Mouse (Mus musculus) midbrain, embryonic 14.5 days (tissue): ENCODE data around the gene Mkrn2. TPM values are rescaled to one million over a fixed set of nuclear protein-coding genes. Genes with fewer than 3 reads are reported as not detected.
A peak's percentile ranks its signal among the peaks of the same experiment; 100 is the strongest.

ENCODE experiments used
- ATAC-seq: fragments of 200-750 bp; cut with Nextera tagmentation; 2 replicates; pipeline ENCODE4 v1.8.0; 2017; ENCODE audit warnings: moderate number of reproducible peaks, moderate library complexity; ENCODE audit not compliant: low FRiP score, low TSS enrichment
- DNase-seq: peaks from one replicate; pipeline ENCODE4 v3.0.0-alpha.2; 2015
- H3K27ac ChIP-seq: fragments of 300-500 bp; sonication (generic); replicated peaks from 2 replicates; pipeline ENCODE4 v1.5.1; 2014; ENCODE audit warnings: mild to moderate bottlenecking, low read depth, low read length, moderate library complexity
- H3K27me3 ChIP-seq: fragments of 300-500 bp; sonication (generic); 2 replicates; pipeline ENCODE4 v1.6.1; 2014; ENCODE audit warnings: low read length, control low read depth, mixed read lengths; ENCODE audit not compliant: control insufficient read depth, insufficient read depth
- H3K36me3 ChIP-seq: fragments of 300-500 bp; sonication (generic); 2 replicates; pipeline ENCODE4 v1.6.1; 2014; ENCODE audit warnings: low read length, control low read depth; ENCODE audit not compliant: control insufficient read depth, insufficient read depth
- H3K4me1 ChIP-seq: fragments of 300-500 bp; sonication (generic); 2 replicates; pipeline ENCODE4 v1.6.1; 2014; ENCODE audit warnings: mild to moderate bottlenecking, antibody characterized with exemption, low read length, control low read depth; ENCODE audit not compliant: control insufficient read depth, insufficient read depth
- H3K4me2 ChIP-seq: fragments of 300-500 bp; sonication (generic); 2 replicates; pipeline ENCODE4 v1.6.1; 2014; ENCODE audit warnings: mild to moderate bottlenecking, low read length, moderate library complexity
- H3K4me3 ChIP-seq: fragments of 300-500 bp; sonication (generic); replicated peaks from 2 replicates; pipeline ENCODE4 v1.5.1; 2014; ENCODE audit warnings: low read depth, low read length
- H3K9ac ChIP-seq: fragments of 300-500 bp; sonication (generic); replicated peaks from 2 replicates; pipeline ENCODE4 v1.6.1; 2014; ENCODE audit warnings: mild to moderate bottlenecking, low read length, moderate library complexity
- H3K9me3 ChIP-seq: fragments of 300-500 bp; sonication (generic); 2 replicates; pipeline ENCODE4 v1.6.1; 2016; ENCODE audit warnings: low read length, control low read depth, mixed read lengths; ENCODE audit not compliant: control insufficient read depth
- WGBS: fragments of 180-500 bp; shearing (Covaris S2); extraction: QIAGEN DNeasy Blood & Tissue Kit; methylation state at CpG from one replicate; pipeline ENCODE4 v1.1.7; 2014; 5-methylcytosine and 5-hydroxymethylcytosine counted together
- polyA plus RNA-seq: library from polyadenylated mRNA; unstranded; fragments of >200 nt; fragmentation: Nextera tagmentation; extraction: Ambion mirVana; gene quantifications from 2 replicates; pipeline ENCODE4 v1.2.1, GENCODE M21; 2014

The Mkrn2 gene
- 27.8 and 34.9 TPM in 2 replicates for polyA plus RNA-seq

DNA sequence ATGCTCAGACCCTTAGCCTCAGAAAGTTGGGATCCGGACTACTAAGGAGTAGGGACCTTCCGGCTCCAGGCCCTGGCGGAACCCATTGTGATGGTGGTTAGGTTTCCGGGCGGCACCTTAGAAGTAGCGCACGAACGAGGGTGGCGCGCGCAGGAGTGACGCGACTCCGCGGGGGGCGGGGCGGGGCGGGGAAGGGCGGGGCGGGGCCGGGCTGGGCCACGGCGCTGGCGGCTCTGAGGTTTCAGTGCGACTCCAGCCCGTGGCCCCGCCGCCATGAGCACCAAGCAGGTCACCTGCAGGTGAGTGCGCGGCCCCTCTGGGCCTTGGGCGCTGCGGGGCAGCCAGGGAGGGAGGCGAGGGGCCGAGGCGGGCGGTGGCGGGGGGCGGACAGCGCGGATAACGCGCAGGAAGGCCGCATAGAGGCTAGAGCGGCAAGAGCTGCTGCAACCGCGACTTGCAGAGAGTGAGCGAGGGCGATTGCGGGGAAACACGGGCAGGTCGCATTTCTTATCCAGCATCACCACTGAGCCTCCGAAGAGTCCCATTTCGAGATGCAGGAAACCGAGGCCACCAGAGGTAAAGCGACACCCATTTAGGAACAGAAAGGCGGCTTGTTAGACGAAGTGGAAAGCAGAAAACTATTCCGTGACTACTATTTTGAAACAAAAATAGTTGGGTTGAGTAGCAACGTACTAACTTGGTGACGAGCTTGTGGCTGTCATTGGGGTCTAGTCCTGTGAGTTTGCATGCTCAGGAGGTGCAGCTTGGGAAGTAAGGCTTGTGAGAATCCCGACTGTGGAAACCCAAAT is at the start of gene Mkrn2:
TSS of gene Mkrn2 (plus strand) at position 188 of the 809 bp plus-strand sequence.
- Histone ChIP-seq H3K27ac (peak within 1 kb of the TSS; percentile 79), H3K9ac (peak within 1 kb of the TSS; percentile 84), H3K27me3 (no peaks in the 10 kb centered on the region), H3K4me2 (peak within 1 kb of the TSS; percentile 77), H3K9me3 (no peaks in the 10 kb centered on the region), H3K36me3 (no peaks in the 10 kb centered on the region), H3K4me3 (peak within 1 kb of the TSS; percentile 81), H3K4me1 (peaks cover 11% of the 10 kb centered on the region)
- WGBS = 1% methylated on average over 54 of the region's 61 CpGs
- peak; percentile 93 for ATAC-seq
- DNase-seq = peak; percentile 94

DNA sequence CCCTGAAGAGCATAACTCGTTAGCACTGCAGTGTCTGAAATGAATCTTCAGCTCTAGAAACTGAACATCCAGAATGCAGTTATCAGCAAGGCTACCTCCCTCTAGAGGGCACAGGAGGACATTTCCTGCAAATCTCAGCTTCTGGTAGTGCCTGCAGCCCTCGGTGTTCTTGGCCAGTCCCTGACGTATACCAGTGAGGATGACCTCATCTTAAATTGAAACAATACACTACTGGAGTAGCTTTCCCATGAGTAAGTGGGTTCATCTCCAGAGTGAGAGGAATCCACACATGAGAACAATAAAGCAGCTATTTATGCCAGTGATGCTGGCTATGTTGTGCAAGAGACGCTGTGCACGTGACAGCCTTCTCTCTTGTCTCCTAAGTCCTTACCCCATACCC is 46.2 kb upstream of the Mkrn2 start:
- H3K9ac ChIP-seq = no peak overlapping the region
- DNase-seq (no peak), ATAC-seq (no peak)
- no peaks in the 10 kb centered on the region for H3K4me1 ChIP-seq
- H3K4me3 ChIP-seq = no peak overlapping the region
- H3K27ac ChIP-seq = no peak overlapping the region
- no peaks in the 10 kb centered on the region for H3K9me3 ChIP-seq
- no peaks in the 10 kb centered on the region for H3K27me3 ChIP-seq
- H3K36me3 ChIP-seq = peaks cover 60% of the 10 kb centered on the region
- H3K4me2 ChIP-seq = no peak overlapping the region
- 90% methylated on average over 5 of the region's 5 CpGs for WGBS

DNA sequence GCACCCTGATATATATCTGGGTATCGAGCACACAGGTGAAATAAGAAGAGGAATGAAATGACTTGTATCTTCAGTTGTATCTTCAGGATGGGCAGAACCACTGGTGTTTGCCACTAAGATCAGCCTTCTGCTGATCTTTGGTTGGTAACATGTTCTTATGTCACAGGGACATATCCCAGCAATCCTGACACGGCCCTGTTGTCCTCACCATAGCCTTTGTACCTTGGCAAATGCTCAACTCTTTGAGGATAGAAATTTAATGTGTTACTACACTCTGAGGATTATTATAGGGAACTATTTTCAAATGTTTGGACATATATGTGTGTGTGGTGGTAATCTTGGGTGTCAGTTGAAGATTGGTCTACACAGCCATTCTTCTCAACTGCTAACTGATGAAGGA is 43.5 kb upstream of the Mkrn2 start:
- Histone ChIP-seq H3K4me1 (no peaks in the 10 kb centered on the region), H3K27ac (no peak overlapping the region), H3K36me3 (peaks cover 75% of the 10 kb centered on the region), H3K4me3 (no peak overlapping the region), H3K9me3 (no peaks in the 10 kb centered on the region), H3K4me2 (no peak overlapping the region), H3K27me3 (no peaks in the 10 kb centered on the region), H3K9ac (no peak overlapping the region)
- 98% methylated on average over 2 of the region's 2 CpGs for WGBS
- DNase-seq (no peak), ATAC-seq (no peak)

DNA sequence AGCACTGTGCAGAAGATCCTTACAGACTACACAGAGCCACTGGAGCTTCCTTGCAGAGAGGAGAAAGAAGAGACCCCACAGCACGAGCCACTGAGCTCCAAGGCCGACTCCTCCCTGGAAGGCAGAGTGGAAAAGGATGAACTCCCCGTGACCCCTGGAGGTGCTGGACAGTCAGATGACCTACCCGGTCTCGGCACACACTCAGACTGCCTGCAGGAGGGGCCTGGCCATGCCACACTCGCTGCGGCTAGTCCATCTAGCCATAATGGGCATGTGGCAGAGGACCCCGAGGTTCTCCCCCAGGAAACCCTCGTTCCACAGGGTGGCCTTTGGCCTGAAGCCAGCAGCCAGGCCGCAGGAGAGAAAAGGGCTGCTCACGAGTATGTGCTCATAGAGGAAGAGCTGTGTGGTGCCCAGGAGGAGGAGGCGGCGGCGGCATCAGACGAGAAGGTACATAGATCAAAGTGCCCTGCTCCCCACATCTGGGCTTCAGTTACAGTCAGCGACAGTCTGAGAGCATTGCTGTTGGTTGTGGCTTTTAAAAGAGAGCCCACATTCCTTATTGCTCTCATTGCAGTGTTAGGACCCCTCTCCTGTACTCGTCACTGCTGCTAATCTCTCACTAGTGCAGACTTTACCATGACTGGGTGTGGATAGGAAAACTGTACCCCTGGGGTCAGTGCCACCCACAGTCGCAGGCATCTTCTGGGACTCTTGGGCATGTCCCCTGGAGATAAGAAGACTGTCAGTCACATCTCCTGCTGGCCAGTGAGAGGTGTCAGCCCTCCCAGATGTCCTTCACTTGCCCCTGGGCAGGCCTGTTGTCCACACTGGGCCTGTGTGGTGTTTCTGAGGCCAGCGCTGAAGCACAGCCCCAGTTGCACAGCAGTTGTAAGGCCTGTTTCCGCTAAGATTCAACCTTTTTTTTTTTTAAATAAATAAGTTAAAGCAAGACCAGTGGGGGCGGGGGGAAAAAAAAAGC is 41.8 kb upstream of the Mkrn2 start:
- Histone ChIP-seq H3K4me3 (no peak overlapping the region), H3K4me1 (no peaks in the 10 kb centered on the region), H3K4me2 (no peak overlapping the region), H3K36me3 (peaks cover 72% of the 10 kb centered on the region), H3K27ac (no peak overlapping the region), H3K27me3 (no peaks in the 10 kb centered on the region), H3K9ac (no peak overlapping the region), H3K9me3 (no peaks in the 10 kb centered on the region)
- WGBS = 87% methylated on average over 21 of the region's 21 CpGs
- DNase-seq (no peak), ATAC-seq (no peak)

DNA sequence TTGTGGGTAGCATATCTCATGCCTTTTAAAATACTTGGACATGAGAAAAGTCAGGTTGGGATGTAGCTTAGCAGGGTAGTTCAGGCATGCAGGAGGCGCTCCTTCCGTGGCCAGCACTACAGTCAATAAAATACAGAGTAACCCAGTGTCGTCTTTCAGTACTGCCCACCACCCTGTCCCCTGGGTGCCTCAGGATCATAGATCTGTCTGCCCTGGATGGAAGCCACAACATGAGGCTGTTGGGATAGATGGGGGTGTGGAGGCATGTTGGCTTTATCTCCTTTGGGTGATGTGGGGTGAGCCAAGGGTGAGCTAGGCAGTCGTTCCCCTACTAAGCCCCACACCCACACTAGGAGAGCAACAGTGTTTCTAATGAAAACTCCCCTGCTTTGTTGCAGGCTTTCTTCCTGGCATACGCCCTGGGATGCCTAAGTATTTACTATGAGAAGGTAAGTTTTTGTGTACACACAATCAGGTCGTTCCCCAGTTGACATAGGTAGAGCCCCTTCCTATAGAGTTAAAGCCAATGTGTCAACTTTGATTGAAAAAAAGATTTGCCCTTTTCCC is 36.1 kb upstream of the Mkrn2 start:
- Histone ChIP-seq H3K27me3 (no peaks in the 10 kb centered on the region), H3K4me3 (no peak overlapping the region), H3K27ac (no peak overlapping the region), H3K9me3 (no peaks in the 10 kb centered on the region), H3K9ac (no peak overlapping the region), H3K4me1 (no peaks in the 10 kb centered on the region), H3K4me2 (no peak overlapping the region), H3K36me3 (peaks cover 85% of the 10 kb centered on the region)
- no peak for DNase-seq
- WGBS = 94% methylated on average over 6 of the region's 6 CpGs
- ATAC-seq = no peak

DNA sequence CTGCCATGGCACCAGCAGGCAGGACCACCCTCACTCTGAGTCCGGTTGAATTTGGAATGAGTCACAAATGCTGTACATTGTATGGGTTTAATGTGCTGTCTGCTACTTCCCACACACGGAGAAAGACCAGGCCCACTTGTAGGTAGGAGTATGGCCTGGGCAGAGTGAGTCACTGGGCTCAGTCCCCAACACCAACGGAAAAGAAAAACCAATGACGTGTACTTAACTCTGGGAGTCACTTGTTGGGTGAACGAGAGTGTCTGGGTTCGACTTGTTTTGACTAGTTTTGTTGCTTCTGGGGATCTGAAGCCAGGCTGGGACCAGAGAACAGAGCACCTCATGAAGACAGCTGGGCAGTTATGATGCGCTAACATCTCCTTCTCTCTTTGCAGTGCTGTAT is 27.5 kb upstream of the Mkrn2 start:
- peaks cover 77% of the 10 kb centered on the region for H3K36me3 ChIP-seq

DNA sequence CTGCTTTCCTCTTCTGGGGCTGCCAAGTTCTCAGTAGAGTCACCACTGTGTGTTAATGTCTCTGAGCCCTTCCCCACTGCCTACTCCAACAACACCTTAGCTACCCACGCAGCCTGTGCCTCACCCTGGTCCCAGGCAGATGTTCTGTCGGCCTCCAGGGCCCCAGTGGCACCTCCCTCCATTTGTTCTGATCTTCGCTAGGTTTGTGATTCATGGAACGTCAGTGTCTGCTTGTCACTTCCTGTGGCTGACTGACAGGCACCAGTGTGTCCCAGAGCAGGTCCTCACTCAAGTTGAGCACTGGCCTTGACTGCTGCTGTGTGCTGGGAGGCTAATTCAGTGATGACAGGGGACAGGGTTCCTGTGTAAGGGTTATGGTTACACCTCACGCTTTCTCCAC is 24.3 kb upstream of the Mkrn2 start:
- H3K36me3 ChIP-seq = peaks cover 67% of the 10 kb centered on the region
- 90% methylated on average over 5 of the region's 5 CpGs for WGBS
- no peak overlapping the region for H3K4me3 ChIP-seq
- H3K27me3 ChIP-seq = no peaks in the 10 kb centered on the region
- no peak overlapping the region for H3K4me2 ChIP-seq
- H3K27ac ChIP-seq = no peak overlapping the region
- no peak overlapping the region for H3K9ac ChIP-seq
- DNase-seq = no peak
- H3K4me1 ChIP-seq = no peaks in the 10 kb centered on the region
- H3K9me3 ChIP-seq = no peaks in the 10 kb centered on the region
- ATAC-seq = no peak

More for the DNA sequence above, 27.5 kb upstream of the Mkrn2 start:
- H3K9me3 ChIP-seq = no peaks in the 10 kb centered on the region
- H3K4me2 ChIP-seq = no peak overlapping the region
- H3K27ac ChIP-seq = no peak overlapping the region
- H3K27me3 ChIP-seq = no peaks in the 10 kb centered on the region
- DNase-seq = no peak
- no peak overlapping the region for H3K9ac ChIP-seq
- H3K4me1 ChIP-seq = no peaks in the 10 kb centered on the region
- WGBS = 93% methylated on average over 7 of the region's 7 CpGs
- ATAC-seq = no peak
- H3K4me3 ChIP-seq = no peak overlapping the region

DNA sequence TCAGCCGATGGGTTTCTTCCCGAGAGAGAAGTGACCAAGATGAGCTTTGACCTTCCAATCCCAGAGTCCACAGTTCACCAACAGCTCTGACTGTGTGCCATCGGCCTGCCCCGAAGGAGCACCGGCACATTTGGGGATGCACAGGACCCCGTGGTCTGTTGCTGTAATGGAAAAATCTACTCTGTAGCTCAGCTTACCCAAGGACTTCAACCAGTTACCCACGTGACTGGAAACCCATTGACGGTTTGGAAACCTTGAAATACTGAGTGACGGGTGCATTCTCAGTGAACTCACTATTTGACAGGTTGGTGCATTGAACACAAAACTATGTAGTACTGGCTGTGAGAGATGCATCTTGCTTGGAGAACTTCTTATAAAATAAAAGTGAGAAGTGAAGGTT is 23.8 kb upstream of the Mkrn2 start:
- Histone ChIP-seq H3K9ac (no peak overlapping the region), H3K36me3 (peaks cover 65% of the 10 kb centered on the region), H3K4me2 (no peak overlapping the region), H3K27me3 (no peaks in the 10 kb centered on the region), H3K4me3 (no peak overlapping the region), H3K4me1 (no peaks in the 10 kb centered on the region), H3K27ac (no peak overlapping the region), H3K9me3 (no peaks in the 10 kb centered on the region)
- 89% methylated on average over 9 of the region's 9 CpGs for WGBS
- no peak for ATAC-seq
- DNase-seq = no peak
